Mouse (Mus musculus) activated CD4-positive, CD25-positive, alpha-beta regulatory T cell, adult 4 months (primary cell): ENCODE data around the gene Mtrex. TPM values are rescaled to one million over a fixed set of nuclear protein-coding genes. Genes with fewer than 3 reads are reported as not detected.

Source experiments
- ATAC-seq: one replicate; pipeline ENCODE4 v1.8.0; 2017
- polyA plus RNA-seq, 2 experiments: library from polyadenylated mRNA; unstranded; fragments of 100-300 nt; shearing (Covaris generic); gene quantifications; one replicate each; pipeline ENCODE4 v1.2.1; 2017

Gene Mtrex
- polyA plus RNA-seq = 10 to 100 TPM; 65.2 to 68.1 TPM

DNA sequence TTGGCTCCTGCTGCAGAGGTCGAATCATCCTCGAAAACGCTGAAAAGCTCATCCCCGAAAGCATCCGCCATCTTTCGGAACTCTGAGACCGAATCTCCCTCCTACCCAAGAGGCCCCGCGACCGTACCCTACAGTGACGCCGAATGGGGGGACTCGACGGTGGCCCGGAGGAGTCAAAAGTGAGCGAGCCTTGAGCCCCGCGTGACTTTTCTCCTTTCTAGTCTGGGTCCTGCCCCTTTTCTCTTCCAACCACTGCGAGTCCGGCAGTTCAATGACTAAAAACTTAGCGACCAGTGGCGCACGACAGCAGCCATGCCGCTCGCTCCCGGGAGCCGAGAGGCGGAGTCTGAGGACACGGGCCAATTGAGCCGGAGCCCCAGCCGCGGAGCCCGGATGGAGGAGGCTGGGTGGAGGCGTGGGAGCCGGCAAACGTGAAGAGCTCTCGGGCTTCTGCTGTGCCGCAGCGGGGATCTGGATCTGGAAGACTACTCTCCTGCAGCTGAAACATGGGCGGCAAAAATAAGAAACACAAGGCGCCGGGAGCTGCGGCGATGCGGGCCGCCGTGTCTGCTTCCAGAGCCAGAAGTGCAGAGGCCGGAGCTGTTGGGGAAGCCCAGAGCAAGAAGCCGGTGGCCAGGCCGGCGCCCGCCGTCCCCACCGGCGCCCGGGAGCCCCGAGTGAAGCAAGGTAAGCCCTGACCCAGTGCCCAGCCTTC, at the start of gene Mtrex, which contains the start of gene Dhx29:
TSS of gene Mtrex (minus strand) at position 112 of the 715 bp plus-strand sequence.
TSS of gene Dhx29 (plus strand) at position 168 of the 715 bp plus-strand sequence.
- ATAC-seq = peak; percentile 93

DNA sequence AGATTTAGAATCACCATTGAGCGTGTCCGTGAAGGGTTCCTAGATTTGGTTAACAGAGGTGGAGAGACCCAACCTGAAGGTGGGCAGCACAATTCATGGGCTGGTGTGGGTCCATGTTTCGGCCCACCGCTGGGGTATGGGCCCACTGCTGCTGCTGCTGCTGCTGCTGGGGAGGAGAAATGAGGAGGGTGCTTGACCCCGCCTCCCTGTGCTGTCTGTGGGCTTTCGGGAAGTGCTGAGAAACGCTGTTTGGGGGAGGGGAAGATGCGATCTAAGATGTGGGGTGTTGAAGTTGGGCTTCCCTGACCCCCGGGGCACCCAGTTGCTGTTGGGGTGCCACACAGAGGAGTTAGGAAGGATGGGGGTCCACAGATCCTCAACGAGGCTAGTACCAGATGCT, 49.5 kb upstream of the Mtrex start:
- no peak for ATAC-seq

DNA sequence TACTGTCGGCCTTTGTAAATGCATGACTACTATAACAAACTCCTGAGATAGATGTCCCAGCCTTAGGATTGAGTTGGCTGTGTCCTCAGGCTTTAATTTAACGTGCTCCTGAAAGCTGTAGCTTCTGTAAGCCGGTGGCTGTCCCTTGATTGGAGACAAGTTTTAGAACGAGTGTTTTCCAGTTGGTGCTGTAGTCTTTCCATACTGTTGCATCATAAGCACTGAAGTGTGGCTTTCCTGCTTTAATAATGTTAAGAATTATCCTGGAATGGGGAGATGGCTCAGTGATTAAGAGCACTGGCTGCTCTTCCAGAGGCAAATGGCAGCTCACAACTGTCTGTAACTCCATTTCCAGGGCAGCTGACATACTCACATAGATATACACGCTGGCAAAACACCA, 40.1 kb upstream of the Mtrex start:
- no peak for ATAC-seq

DNA sequence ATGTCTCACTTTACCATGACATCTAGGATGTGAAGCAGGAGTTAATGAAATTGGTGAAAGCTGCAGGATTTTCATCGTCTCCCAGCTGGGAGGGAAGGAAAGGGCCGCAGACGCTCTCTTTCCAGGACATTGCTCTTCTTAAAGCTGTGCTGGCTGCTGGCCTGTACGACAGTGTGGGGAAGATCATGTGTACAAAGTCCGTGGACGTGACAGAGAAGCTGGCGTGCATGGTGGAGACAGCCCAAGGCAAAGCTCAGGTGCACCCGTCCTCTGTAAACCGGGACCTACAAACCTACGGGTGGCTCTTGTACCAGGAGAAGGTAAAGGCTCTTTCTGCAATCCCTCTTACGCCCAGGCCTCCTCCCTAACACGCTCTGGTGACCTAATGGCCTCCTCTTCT, 37.2 kb upstream of the Mtrex start:
- ATAC-seq = no peak

DNA sequence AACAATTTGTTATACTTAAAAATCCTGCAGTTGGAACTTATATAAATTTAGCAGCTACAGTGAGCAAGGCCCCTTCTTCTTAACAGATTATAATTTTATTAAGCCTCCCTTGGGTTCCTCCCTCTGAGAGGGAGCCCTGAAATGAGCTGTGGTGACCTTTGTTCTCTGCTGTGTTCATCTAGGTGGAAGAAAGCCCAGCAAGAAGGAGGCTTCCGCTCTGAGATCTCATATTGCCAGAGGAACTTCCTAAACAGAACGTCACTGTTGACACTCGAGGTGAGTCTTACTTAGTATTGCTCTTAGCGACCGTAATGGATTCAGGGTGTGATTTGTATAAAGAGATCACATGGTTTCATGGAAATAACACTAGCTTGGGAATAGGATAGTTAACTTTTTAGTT, 35.9 kb upstream of the Mtrex start:
- no peak for ATAC-seq

DNA sequence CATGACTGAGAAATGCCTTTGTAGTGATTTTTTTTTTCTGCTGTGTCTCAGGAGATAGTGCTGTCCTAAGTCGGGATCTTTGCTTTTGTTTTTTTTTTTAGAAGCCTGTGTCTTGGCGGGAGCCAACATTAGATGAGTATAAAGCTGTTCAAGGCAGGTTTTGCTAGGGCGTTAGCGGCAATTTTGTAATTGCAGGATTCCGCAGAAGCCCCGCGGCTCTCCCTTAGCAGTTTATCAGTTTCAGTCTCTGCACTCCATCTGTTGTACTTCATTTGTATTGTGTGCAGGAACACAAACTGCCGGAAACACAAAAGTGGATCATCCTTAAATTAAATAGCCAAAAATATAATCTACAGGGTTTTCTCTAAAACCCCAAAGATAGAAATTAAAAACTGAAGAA, 26.9 kb upstream of the Mtrex start:
- ATAC-seq = no peak

DNA sequence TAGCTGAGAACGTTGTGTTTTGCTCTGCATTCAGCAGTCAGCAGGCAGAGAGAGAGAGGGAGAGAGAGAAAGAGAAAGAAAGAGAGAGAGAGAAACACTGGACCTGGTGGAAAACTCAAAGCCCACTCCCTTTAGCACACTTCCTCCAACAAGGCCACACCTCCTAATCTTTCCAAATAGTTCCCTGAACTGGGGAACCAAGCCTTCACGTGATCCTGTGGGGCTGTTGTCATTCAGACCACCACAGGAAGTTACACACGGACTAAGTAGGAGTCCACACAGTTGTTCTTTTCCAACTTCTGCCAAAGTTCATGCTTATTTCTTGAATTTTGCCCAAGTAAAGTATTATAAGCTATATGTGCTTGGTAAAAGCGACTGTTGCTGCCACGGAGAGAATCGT, 18.7 kb upstream of the Mtrex start:
- no peak for ATAC-seq

DNA sequence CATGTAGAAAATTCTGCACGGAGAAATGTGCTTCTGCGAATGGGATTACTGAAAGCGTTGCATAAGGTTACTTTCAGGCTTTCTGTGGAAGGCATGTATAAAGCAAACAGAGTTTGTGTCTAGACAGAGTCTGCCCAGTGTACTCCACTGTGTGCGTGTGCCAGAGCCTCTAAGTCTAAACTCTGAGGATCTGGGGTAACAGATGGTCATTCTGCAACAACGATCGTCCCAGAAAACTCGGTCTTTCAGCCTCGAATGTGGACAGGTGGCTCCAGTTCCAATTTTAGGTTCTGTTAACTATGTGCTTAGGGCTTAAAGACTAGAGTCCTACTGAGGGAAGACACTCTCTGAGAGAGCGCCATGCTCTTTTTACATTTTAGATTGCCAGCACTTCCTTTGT, 18.1 kb upstream of the Mtrex start:
- ATAC-seq = no peak

DNA sequence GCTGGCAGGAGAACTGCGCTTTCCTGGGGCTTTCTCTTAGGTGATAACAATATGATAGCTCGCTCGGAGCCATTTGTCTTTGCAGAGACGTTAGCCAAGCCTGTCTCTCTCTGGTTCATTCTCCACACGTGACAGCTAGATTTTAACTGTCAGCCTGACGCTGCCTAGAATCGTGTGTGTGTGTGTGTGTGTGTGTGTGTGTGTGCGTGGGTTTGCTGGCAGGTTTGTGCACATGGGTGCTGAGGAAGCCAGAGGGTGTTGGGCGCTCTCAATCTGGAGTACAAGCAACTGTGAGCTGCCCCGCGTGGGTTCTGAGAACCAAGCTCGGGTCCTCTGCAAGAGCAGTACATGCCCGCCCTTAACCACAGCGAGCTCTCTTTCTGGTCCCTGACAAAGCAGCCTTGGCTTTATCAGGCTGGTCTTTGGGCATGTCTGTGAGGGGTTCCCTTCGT, 14.7 kb upstream of the Mtrex start:
- no peak for ATAC-seq

DNA sequence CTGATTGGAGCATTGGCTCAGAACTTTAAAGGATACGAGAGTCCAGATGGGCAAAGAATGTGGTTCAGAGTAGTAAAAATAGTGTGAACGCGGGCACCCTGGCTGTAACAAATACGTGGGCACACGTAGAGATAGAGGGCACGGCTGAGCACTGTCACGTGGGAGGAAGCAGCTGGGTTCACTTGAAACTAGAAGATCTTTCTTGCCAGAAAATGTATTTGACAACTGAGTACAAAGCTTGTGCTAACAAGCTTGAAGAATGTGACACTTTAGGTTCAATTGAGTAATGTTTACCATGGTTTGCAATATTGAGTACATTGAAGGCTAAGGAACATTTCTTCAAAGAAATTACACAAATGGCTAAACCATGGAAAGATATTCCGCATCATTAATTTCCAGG, 10.9 kb upstream of the Mtrex start:
- ATAC-seq = no peak

DNA sequence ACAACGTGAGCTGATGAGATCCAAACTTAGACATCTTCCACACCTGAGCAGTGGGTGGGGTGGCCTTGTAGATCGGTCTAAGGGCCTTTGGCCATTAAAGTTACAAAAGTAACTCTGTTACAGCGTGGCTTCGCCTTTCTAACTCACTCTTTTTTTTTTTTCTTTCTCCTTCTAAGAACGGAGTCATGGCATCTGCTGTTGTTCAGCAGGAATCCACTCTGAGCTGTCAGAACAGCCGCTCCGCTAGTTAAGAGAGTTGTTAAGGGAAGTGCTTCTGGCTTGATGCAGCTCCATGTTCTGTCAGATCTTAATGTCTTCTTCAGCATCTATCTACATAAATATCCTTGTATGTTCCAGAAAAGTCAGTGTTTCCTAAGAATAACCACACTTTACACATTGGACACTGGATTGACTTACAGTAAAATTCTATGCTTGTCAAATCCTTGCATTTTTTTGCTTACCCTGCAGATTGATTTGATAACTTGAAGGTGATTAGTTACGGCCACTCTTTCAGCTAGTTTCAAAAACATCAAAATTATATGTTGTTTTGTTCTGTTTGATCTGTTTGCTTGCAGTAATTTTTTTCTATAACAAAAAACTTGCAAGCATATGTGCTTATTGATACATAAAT, 955 bp upstream of the Mtrex start:
- peak; percentile 3 for ATAC-seq

DNA sequence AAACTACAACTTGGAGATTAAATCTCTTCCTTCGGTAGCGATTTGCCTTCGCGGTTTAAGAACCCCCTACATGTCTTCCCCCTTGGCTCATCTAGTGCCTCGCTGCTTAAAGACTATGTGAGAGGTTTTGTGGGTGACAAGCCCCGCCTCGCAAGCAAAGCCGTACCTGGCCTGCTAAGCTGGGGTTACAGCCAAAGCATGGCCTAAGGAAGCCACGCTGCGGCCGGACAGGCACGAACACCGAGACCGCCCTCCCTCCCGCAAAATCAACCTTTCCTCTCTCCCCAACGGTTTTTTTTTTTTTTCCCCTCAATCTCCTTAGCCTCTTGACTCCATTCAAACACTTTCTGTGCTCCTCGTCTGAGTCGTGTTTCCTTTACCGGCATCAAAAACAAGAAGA, 402 bp downstream of the Mtrex start:
- no peak for ATAC-seq

DNA sequence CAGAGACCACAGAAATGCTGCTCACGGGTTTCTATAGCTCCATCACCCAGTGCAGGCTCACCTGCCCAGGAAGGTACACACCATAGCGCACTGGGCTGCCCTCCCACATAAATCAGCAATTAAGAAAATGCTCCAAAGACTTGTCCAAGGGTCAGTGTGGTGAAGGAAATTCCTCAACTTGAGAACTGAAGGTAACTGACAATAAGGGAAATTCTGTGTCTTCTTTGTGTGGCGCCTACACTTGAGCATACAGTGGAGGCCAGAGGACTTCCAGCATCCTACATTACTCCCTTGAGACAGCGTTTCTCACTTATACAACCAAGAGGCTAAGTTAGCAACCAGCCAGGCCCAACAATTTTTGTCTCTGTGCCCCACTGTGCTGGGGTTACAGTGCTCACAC, 1.2 kb downstream of the Mtrex start:
- no peak for ATAC-seq

DNA sequence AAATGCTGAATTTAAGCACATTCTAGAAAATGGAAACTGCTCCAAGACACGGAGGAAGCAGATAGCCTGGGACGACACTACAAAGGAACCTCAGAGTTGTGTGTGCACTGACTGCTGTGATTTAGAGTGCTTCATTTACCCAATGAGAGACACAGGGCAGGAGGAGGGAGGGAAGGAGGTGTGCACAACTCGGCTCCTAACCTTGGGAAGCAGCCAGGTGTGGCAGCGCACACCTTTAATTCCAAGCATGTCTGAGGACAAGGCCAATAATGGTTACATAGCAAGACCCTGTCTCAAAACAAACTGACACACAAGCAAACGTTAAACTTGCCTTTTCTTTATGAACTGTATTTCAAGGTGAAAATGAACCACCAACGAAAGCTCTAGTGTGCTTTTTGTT, 1.9 kb downstream of the Mtrex start:
- no peak for ATAC-seq

DNA sequence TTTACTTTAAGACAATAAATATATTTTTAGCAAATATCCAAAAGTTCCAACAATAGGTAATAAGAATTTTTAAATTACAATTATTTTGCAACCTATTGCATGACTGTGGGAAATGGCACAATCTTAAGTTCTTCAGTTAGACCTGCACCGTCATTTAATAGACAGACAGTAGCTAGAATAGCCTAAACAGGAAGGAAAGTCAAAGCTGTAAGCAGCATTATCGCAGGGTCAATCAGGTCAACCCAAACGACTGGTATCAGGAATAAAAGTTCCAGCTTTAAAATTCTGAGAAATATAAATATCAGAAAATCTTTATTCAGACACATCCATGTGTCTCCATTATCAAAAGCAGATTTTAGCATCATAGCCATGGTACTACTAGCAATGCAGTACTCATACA, 6.3 kb downstream of the Mtrex start:
- ATAC-seq = no peak

DNA sequence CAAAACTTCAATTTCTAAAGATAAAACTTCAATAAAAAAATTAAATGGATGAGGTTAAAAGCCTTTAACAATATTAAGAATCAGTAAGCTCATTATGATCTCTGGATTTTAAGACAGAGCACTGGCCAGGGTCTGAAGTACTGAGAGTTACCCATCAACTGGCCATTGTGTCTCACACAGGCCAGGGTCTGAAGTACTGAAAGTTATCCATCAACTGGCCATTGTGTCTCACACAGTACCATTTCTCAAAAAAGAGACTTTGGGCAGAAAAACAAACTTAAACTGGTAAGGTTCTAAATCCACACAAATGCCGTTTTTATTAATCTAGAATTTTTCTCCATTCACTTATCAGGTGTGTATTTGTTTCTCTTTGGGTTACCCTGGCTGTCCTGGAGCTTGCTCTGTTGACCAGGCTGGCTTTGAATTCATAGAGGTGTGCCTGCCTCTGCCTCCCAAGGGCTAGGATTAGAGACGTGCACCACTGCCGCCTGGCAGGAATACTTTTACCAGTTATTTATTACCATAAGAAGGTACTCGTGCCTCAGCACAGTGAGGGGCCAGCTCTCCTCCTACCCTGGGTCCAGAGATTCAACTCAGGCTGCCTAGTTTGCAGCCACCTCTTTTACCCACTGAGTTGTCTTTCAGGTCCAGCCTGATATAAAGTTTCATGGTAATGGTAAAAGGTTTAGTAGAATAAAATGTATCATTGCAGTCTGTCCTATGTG, 7.9 kb downstream of the Mtrex start:
- ATAC-seq = no peak

DNA sequence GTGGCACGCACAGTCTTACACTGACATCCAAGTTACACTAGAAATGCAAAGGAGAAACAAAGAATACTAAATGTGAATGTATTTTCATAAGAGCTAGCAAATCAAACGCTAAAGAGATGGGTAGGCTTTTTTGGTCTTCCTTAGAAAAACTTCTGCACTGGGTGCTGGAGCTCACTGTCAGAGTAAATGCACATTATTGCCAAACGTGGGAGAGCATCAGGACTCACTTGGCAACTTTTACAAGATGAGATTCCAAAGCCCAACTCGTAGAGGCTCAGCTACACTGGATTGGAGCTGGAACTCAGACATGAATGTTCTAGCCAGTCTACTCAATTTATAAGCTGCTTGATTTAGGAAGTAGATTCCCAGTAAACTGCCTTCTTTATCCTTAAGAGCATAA, 16.8 kb downstream of the Mtrex start:
- no peak for ATAC-seq

DNA sequence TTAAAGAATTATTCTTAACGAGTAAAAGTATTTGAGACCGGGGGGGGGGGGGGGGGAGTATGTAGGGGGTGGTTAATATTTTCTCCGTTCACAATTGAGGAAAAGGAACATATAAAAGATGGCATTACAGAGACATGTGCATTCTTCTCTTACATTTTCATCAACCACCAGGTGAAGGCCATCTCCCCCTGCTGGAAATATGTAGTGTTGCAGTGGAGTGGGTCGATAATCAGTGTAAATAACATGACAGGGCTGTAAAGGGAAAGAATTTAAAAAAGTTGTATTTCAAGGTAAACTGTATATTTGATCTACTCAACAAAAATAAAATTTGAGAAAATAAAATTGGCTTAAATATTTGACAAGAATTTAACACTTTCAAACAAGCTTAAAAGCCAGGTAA, 17.5 kb downstream of the Mtrex start:
- peak; percentile 49 for ATAC-seq

DNA sequence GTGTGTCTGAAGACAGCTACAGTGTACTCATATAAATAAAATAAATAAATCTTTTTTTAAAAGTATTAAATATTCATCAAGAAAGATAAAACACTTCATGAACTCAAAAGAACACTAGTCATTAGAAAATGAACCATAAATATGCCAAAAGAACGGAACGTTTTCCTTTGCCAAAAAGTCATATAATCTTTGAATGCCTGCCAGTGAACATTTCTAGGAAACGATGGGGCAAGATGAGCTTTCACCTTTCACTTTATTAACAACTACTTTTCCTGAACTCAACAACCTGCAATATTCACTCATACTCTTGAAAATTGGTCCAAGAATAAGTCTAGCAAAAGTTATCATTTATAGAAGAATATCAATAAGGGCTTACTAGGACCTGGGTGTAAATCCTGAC, 25.0 kb downstream of the Mtrex start:
- no peak for ATAC-seq

DNA sequence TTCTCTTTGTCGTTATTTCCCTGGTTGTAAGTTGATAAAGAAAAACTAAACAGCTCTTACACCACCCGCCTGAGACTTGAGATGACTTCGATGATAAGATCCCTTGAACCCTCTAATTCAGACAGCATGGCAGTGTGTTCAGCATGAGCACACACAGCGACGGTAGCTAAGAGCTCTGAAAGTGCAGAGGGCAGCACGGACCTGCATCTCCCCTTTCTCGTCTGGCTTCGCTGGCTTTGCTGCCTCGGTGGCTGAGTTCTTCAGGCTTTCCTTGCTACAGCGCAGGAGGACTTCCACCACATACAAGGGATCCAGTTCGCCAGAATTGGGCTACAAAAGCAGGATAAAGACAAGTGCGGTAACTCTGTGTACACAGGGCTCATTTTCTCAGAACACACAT, 40.0 kb downstream of the Mtrex start:
- no peak for ATAC-seq

DNA sequence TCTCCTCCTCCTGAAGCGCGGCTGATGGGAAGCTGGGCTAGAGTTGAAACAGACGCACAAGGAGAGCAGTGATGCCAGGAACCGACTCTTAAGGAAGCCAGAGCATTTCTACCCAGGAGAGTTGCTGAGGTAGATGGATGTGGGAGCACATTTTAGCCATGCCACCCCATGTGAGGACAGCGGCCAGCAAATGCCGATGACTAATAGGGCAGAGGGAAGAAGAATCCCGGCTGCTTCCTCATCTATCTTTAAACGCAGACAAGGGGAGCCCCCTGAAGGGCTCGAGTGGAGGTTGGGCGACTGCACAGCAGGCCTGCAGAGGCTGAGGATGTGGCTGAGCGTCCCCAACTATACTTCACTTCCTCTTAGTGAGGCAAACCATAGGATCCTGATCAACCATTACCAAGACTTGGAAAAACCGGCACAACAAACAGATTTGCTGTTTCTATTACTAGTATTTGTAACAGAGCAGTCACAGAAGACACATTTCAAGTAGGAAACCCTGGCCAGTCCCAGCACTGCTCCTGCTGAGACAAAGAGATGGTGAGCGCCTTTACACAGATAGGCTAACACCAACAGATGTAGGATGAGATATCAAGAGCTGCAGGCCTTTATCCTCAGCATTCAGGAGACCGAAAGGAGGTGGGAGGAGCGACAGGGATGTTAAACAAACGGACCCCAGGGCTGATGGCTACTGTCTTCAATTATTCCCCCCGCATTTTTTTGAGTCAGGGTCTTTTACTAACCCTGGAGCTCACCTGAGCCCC, 55.5 kb downstream of the Mtrex start:
- ATAC-seq = no peak

DNA sequence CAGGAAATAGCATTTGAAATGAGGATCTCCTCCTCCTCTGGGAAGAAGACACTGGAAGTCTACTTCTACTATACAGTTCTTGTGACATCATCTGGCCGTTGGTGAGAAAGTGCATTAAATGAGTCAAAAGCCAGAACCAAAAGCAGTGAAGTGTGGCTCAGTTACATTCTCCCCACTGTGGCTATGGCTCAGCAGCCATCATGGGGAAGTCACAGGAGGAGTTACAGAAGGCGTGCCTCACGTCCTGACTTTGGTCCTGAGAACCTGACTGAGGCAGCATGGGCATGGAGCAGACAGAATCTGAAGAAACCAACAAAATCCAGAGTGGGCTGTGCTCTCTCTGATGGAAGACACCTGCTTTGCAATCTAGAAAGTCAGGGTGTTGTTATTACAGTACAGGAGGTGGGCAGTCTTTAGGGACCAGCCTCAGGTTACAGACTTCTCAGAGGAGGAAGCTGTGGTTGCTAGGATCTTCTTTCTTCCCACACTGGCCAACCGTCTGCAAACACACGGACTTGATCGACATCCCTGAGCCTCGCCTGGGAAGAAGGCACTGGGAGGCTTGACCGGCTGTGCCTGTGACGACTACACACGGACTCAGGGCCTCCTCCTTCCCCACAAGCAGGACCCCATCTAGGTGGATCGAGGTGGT, 57.0 kb downstream of the Mtrex start:
- no peak for ATAC-seq

DNA sequence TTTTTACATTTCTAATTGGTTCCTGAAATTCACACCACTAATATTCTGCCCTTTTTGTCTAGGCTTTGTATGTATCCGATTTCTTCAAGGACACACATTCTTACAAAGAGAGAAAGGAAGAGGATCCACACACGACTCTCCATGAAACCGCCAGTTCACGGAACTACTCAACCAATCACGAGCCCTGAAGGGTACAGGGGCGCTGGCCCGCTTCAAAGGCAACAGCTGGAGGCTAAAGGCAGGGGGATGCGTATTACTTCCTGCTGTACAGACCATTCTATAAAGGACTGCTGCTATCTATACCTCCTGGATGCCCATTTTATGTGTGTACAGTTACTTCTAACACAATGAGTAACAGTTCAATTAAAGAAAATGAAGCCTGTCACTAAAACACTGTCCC, 59.8 kb downstream of the Mtrex start:
- ATAC-seq = no peak
